Mouse (Mus musculus) ES-Bruce4 (cell line): ENCODE results near the gene Cdc42ep1. TPM values are rescaled to one million over a fixed set of nuclear protein-coding genes. Genes with fewer than 3 reads are reported as not detected.

ENCODE experiments used
- H3K27ac ChIP-seq: 2 replicates; pipeline ENCODE4 v1.5.1; 2012; ENCODE audit warnings: low read length, inconsistent platforms; ENCODE audit not compliant: insufficient read depth
- H3K27me3 ChIP-seq: 2 replicates; pipeline ENCODE4 v1.6.1; 2012; ENCODE audit warnings: mild to moderate bottlenecking, low read length, inconsistent platforms; ENCODE audit not compliant: control insufficient read depth, poor library complexity, insufficient read depth, severe bottlenecking
- H3K36me3 ChIP-seq: 2 replicates; pipeline ENCODE4 v1.6.1; 2012; ENCODE audit warnings: inconsistent platforms, mild to moderate bottlenecking, low read length, moderate library complexity; ENCODE audit not compliant: control insufficient read depth, poor library complexity, insufficient read depth, severe bottlenecking
- H3K4me1 ChIP-seq: one replicate; pipeline ENCODE4 v1.8.1; 2011; ENCODE audit warnings: low read length; ENCODE audit not compliant: control insufficient read depth, insufficient read depth
- H3K4me3 ChIP-seq: 2 replicates; pipeline ENCODE4 v1.5.1; 2011; ENCODE audit warnings: low read depth, mild to moderate bottlenecking, low read length
- H3K9ac ChIP-seq: 2 replicates; pipeline ENCODE4 v1.6.1; 2012; ENCODE audit warnings: low read depth, mild to moderate bottlenecking, inconsistent platforms; ENCODE audit not compliant: poor library complexity, severe bottlenecking
- H3K9me3 ChIP-seq: replicated peaks from 2 replicates; pipeline ENCODE4 v1.6.1; 2012; ENCODE audit warnings: mild to moderate bottlenecking, low read length, inconsistent platforms; ENCODE audit not compliant: control insufficient read depth, poor library complexity, insufficient read depth, severe bottlenecking
- CTCF ChIP-seq: IDR thresholded peaks from one replicate; pipeline ENCODE4 v1.8.1; 2011; ENCODE audit warnings: low read depth, low read length
- EP300 ChIP-seq: IDR thresholded peaks from 2 replicates; pipeline ENCODE4 v1.6.1; 2011; ENCODE audit warnings: low read depth, low read length; ENCODE audit not compliant: insufficient read depth
- POLR2A ChIP-seq: IDR thresholded peaks from one replicate; pipeline ENCODE4 v1.8.1; 2011; ENCODE audit warnings: low read length; ENCODE audit not compliant: insufficient read depth
- polyA plus RNA-seq: library from polyadenylated mRNA; stranded (reverse); fragments of >200 nt; gene quantifications from 2 replicates; pipeline ENCODE4 v1.2.4, GENCODE M21; 2011; ENCODE audit warnings: low read depth; ENCODE audit not compliant: missing spikeins, insufficient read depth, insufficient read length

Cdc42ep1 gene
- 9.2 and 10.5 TPM in 2 replicates for polyA plus RNA-seq

DNA sequence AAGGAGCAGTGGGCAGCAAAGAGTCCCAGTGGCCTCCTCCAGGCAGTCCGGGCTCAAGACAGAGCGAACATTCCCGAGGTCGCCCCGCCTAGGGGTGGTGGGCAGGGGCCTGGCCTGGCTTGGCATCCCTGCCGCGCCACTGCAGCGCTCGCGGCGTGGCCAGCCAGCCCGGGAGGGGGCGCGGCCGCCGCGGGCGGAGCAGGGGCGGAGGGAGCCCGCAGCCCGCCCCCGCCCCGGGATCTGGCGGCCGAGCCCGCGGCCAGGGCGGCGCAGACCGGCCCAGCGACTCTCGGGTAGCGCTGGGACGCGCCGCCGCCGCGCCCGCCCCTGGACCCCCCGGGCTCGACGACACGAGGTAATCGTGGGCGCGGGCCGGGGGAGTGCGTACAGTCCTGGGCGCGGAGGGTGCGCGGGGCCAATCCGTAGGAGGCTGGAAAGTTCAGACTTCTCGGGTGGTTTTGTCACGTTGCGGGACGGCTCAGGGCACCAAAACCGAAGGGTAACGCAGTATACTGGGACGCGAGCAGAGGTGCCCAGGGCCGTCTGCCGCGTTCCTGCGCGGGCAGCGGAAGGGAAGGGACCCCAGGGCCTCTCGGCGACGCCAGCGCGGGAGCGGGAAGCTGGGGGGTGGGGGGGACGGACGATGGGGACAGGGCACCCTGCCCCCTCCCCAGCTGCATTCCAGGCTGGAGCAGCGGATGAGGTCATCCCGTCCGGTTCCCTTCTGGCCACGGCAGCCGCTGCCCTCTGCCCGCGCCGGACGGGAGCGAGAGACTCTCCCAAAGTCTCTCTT lies at the start of gene Cdc42ep1:
Gene Cdc42ep1 (plus strand): TSS at position 254 of the 793 bp plus-strand sequence.
- TF ChIP-seq CTCF (no peak), EP300 (no peak), POLR2A (no peak)
- Histone ChIP-seq H3K9ac (peak within 1 kb of the TSS; percentile 82), H3K27me3 (0 out of 2 replicates have a peak, but pooled peaks cover 5% of the 10 kb centered on the region), H3K36me3 (no peaks in the 10 kb centered on the region), H3K9me3 (no peaks in the 10 kb centered on the region), H3K27ac (no peak within 1 kb of the TSS), H3K4me3 (peak within 1 kb of the TSS; percentile 85), H3K4me1 (peaks cover 7% of the 10 kb centered on the region)

DNA sequence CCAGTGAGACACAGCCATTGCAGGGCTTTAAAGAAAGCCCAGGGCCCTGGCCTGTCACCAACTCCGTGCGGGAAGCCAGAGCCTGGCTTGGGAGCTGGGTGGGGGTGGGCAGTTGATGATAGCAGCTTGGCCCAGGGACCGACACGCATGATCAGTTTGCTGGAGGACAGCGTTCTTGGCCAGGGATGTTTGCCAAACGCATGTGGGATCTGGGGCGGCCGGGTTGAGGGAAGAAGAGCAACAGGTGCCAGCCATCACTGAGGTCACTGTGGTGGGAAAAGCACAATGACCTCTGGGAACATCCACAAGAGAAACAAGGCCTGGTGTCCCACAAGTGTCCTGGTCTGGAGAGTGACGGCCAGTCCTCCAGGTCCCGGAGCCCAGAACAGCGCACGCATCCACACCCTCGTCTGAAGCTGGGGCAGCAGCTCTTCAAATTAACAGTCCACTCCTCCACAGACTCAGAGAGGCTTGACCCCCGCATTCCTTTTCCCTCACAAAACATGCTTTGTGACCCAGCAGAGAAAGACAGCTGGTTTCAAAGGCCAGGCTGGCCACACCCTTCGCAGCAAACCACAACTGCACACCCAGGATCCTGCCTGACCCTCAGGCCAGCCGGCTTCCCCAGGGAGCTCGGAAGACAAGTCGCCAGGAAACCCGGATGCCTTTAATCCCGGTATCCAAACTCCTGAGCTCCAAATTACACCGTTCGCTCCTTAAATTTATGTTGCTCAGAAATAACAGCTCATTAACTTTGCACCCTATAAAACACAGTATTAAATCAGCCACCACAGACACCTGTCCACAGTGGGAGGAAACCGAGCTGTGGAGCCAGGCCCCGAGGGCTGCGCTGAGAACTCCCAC lies 46.0 kb upstream of the Cdc42ep1 start:
- Histone ChIP-seq H3K9me3 (no peaks in the 10 kb centered on the region), H3K9ac (no peak overlapping the region), H3K4me1 (peaks cover 4% of the 10 kb centered on the region), H3K27me3 (no peaks in the 10 kb centered on the region), H3K36me3 (no peaks in the 10 kb centered on the region), H3K27ac (no peak overlapping the region), H3K4me3 (no peak overlapping the region)
- peak; percentile 77; the same call in 1 of the 2 replicates for TF ChIP-seq EP300
- no peak for TF ChIP-seq CTCF

DNA sequence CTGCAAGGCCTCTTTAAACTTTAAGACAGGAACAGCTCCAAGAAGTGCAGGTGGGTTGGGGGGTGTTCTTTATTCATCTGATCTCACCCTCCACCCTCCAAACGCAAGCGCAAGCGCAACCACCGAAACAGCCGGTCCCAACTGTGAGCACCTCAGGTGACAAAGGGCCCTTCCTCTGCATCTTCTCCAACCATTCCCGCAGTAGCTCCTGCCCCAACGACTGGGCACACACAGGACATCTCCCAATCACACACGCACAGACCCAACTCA lies 45.4 kb upstream of the Cdc42ep1 start:
- H3K36me3 ChIP-seq: no peaks in the 10 kb centered on the region
- H3K27ac ChIP-seq: no peak overlapping the region
- H3K9me3 ChIP-seq: no peaks in the 10 kb centered on the region
- TF ChIP-seq CTCF (no peak), POLR2A (no peak), EP300 (no peak)
- H3K4me3 ChIP-seq: no peak overlapping the region
- H3K27me3 ChIP-seq: no peaks in the 10 kb centered on the region
- no peak overlapping the region for H3K9ac ChIP-seq
- H3K4me1 ChIP-seq: peaks cover 4% of the 10 kb centered on the region

DNA sequence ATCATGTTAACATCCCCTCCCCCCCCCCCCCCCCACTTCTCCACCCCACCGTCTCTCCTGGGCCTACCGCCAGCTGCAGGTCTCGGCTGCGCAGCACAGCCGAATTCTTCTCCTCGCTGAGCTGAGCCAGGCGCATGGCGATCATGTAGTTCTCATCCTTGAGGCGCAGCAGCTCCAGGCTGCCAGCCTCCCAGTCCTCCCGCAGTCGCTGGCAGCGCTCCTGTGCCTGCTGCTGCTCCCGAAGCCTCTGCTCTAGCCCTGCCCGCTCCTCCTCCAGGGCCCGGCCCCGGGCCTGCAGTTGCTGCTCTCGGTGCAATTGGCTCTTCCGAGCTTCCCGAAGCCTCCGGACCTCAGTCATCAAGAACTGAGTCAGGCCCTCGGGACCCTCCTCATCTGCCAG lies 43.4 kb upstream of the Cdc42ep1 start:
- H3K27me3 ChIP-seq: no peaks in the 10 kb centered on the region
- no peaks in the 10 kb centered on the region for H3K36me3 ChIP-seq
- TF ChIP-seq POLR2A (no peak), CTCF (no peak), EP300 (no peak)
- H3K9ac ChIP-seq: 0 out of 2 replicates have a peak overlapping the region, but pooled peaks have one; percentile 28
- H3K9me3 ChIP-seq: no peaks in the 10 kb centered on the region
- no peak overlapping the region for H3K27ac ChIP-seq
- H3K4me3 ChIP-seq: no peak overlapping the region
- H3K4me1 ChIP-seq: peaks cover 8% of the 10 kb centered on the region

DNA sequence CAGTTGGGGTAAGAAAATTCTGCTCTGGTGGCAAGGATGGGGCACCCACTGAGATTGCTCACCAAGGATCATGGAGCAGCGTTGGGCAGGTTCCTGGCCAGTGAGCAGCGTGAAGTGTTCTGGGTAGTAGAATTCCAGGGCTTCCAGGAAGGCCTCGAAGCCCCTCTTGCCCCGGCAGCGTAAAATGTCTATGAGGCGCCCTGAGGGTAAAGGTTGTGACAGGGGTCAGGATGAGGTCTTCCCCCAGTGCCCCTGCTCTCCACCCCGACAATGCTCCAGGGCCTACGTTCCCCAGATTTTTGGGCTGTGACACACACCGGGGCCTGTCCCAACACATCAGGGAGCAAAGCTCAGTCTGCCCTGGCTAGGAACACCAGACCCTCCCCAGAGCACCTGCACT lies 40.9 kb upstream of the Cdc42ep1 start:
- H3K9me3 ChIP-seq: no peaks in the 10 kb centered on the region
- no peak overlapping the region for H3K27ac ChIP-seq
- H3K4me3 ChIP-seq: peak overlapping the region; percentile 79
- H3K4me1 ChIP-seq: peaks cover 11% of the 10 kb centered on the region
- no peaks in the 10 kb centered on the region for H3K36me3 ChIP-seq
- peak overlapping the region; percentile 86 for H3K9ac ChIP-seq
- no peak for TF ChIP-seq POLR2A
- TF ChIP-seq EP300: no peak
- no peak for TF ChIP-seq CTCF
- no peaks in the 10 kb centered on the region for H3K27me3 ChIP-seq
